ENCODE assay signal across 8 mouse cellular contexts in genomic region chr1:190927751-190928369, GRCm38 (mm10). TPM values are rescaled to one million over a fixed set of nuclear protein-coding genes. Genes with fewer than 3 reads are reported as not detected.
DNase-seq lines count a peak whose midpoint lies in the region; ATAC-seq and TF ChIP-seq lines count a peak whose summit lies in the region.

No protein-coding gene starts in this region.

- peaks cover 13% of the 10 kb centered on the region for H3K4me1 ChIP-seq in E14TG2a.4 (replicated peaks; ENCODE audit: low read depth, low read length)
- peaks cover 20% of the 10 kb centered on the region for H3K4me1 ChIP-seq in forebrain, embryonic 10.5 days
- H3K4me1 ChIP-seq in limb, embryonic 10.5 days = peaks cover 17% of the 10 kb centered on the region
- peaks cover 12% of the 10 kb centered on the region for H3K4me1 ChIP-seq in midbrain, embryonic 14.5 days (ENCODE audit: control insufficient read depth, insufficient read depth, low read length)

- peaks cover 2% of the 10 kb centered on the region; the same call in 1 of the 2 replicates for H3K36me3 ChIP-seq in E14TG2a.4 (ENCODE audit: insufficient read depth, low read length)
- H3K36me3 ChIP-seq in forebrain, embryonic 10.5 days (replicated peaks) = peaks cover 2% of the 10 kb centered on the region
- peaks cover 3% of the 10 kb centered on the region for H3K36me3 ChIP-seq in limb, embryonic 10.5 days
- peaks cover 3% of the 10 kb centered on the region; the same call in 1 of the 2 replicates for H3K36me3 ChIP-seq in midbrain, embryonic 14.5 days (ENCODE audit: control insufficient read depth, insufficient read depth, low read length)

- peak overlapping the region; percentile 99 for H3K27ac ChIP-seq in forebrain, embryonic 10.5 days
- H3K27ac ChIP-seq in limb, embryonic 10.5 days = peak overlapping the region; percentile 98
- H3K27ac ChIP-seq in midbrain, embryonic 14.5 days (replicated peaks; ENCODE audit: low read depth, low read length) = peak overlapping the region; percentile 99

- ATAC-seq in midbrain, embryonic 14.5 days (ENCODE audit: low FRiP score, low TSS enrichment) = peak; percentile 17; the same call in 1 of the 2 replicates

- H3K9me3 ChIP-seq in E14TG2a.4 (ENCODE audit: low read length) = no peaks in the 10 kb centered on the region
- H3K9me3 ChIP-seq in forebrain, embryonic 10.5 days = no peaks in the 10 kb centered on the region
- no peaks in the 10 kb centered on the region for H3K9me3 ChIP-seq in limb, embryonic 10.5 days (replicated peaks)
- H3K9me3 ChIP-seq in midbrain, embryonic 14.5 days (ENCODE audit: control insufficient read depth, low read length) = no peaks in the 10 kb centered on the region

- no peak for TF ChIP-seq CTCF in E14TG2a.4 (conservative IDR thresholded peaks at IDR 0.05; ENCODE audit: low read length)

- H3K9ac ChIP-seq in midbrain, embryonic 14.5 days (replicated peaks; ENCODE audit: low read length) = peak overlapping the region; percentile 87

- H3K27me3 ChIP-seq in E14TG2a.4 (ENCODE audit: insufficient read depth, low read length) = no peaks in the 10 kb centered on the region
- H3K27me3 ChIP-seq in forebrain, embryonic 10.5 days (ENCODE audit: poor library complexity, severe bottlenecking) = no peaks in the 10 kb centered on the region
- no peaks in the 10 kb centered on the region for H3K27me3 ChIP-seq in limb, embryonic 10.5 days (ENCODE audit: low read depth, poor library complexity, severe bottlenecking)
- H3K27me3 ChIP-seq in midbrain, embryonic 14.5 days (ENCODE audit: control insufficient read depth, insufficient read depth, low read length) = no peaks in the 10 kb centered on the region

- 31% methylated on average over 16 of the region's 16 CpGs for WGBS in forebrain, embryonic 10.5 days
- 29% methylated on average over 16 of the region's 16 CpGs for WGBS in limb, embryonic 10.5 days
- WGBS in midbrain, embryonic 14.5 days = 24% methylated on average over 16 of the region's 16 CpGs

- DNase-seq in cerebellum, adult 9-10 months = peak; percentile 51
- no peak for DNase-seq in cerebellum, postnatal 25 days
- DNase-seq in forebrain, embryonic 10.5 days (ENCODE audit: extremely low spot score, low spot score) = no peak
- no peak for DNase-seq in limb, embryonic 10.5 days (ENCODE audit: low spot score)
- DNase-seq in midbrain, embryonic 14.5 days = peak; percentile 31
- DNase-seq in gastrocnemius, postnatal 4 days (ENCODE audit: low spot score in 2 of 2) = no peak
- DNase-seq in gastrocnemius, postnatal 25 days = no peak

- H3K4me2 ChIP-seq in midbrain, embryonic 14.5 days (ENCODE audit: low read length) = peak overlapping the region; percentile 76

- H3K4me3 ChIP-seq in E14TG2a.4 (replicated peaks; ENCODE audit: low read length) = peak overlapping the region; percentile 87
- H3K4me3 ChIP-seq in forebrain, embryonic 10.5 days = peak overlapping the region; percentile 79
- H3K4me3 ChIP-seq in limb, embryonic 10.5 days = peak overlapping the region; percentile 78
- H3K4me3 ChIP-seq in midbrain, embryonic 14.5 days (replicated peaks; ENCODE audit: low read depth, low read length) = peak overlapping the region; percentile 62

RNA-seq across cellular contexts. Expression of gene Angel2, which starts 2.9 kb away (rescaled TPM):
- polyA plus RNA-seq in forebrain, embryonic 10.5 days (2016; fragmentation: Nextera tagmentation; extraction: Ambion mirVana) = 50.8 and 52.7 TPM in 2 replicates
- polyA plus RNA-seq in limb, embryonic 10.5 days (2016; fragmentation: Nextera tagmentation; extraction: Ambion mirVana) = 51.3 and 55.0 TPM in 2 replicates
- 49.3 and 60.1 TPM in 2 replicates for polyA plus RNA-seq in midbrain, embryonic 14.5 days (2014; fragmentation: Nextera tagmentation; extraction: Ambion mirVana)
- total RNA-seq in gastrocnemius, postnatal 4 days (2021) = 10 to 100 TPM; 30.0 to 41.6 TPM
- 10 to 100 TPM; 20.7 to 24.6 TPM for total RNA-seq in gastrocnemius, postnatal 25 days (2021)

RNA-seq across cellular contexts. Expression of gene Rps6kc1, which starts 16.3 kb away (rescaled TPM):
- polyA plus RNA-seq in forebrain, embryonic 10.5 days (2016; fragmentation: Nextera tagmentation; extraction: Ambion mirVana) = 14.7 and 17.3 TPM in 2 replicates
- polyA plus RNA-seq in limb, embryonic 10.5 days (2016; fragmentation: Nextera tagmentation; extraction: Ambion mirVana) = 13.0 and 16.3 TPM in 2 replicates
- polyA plus RNA-seq in midbrain, embryonic 14.5 days (2014; fragmentation: Nextera tagmentation; extraction: Ambion mirVana) = 29.8 and 31.0 TPM in 2 replicates
- total RNA-seq in gastrocnemius, postnatal 4 days (2021) = 10 to 100 TPM; 24.1 to 28.2 TPM
- total RNA-seq in gastrocnemius, postnatal 25 days (2021) = 10 to 100 TPM; 11.2 to 14.8 TPM

RNA-seq across cellular contexts. Expression of gene Vash2, which starts 51.2 kb away (rescaled TPM):
- 39.0 and 39.7 TPM in 2 replicates for polyA plus RNA-seq in forebrain, embryonic 10.5 days (2016; fragmentation: Nextera tagmentation; extraction: Ambion mirVana)
- polyA plus RNA-seq in limb, embryonic 10.5 days (2016; fragmentation: Nextera tagmentation; extraction: Ambion mirVana) = 56.3 and 64.0 TPM in 2 replicates
- polyA plus RNA-seq in midbrain, embryonic 14.5 days (2014; fragmentation: Nextera tagmentation; extraction: Ambion mirVana) = 82.8 and 102 TPM in 2 replicates
- 10 to 100 TPM; 41.2 to 43.6 TPM for total RNA-seq in gastrocnemius, postnatal 4 days (2021)
- 1 to 10 TPM in 1 of 2 experiments, under 1 TPM in 1; 0.59 to 1.7 TPM for total RNA-seq in gastrocnemius, postnatal 25 days (2021)

Comparison
In these comparisons a context has a peak if more than half of its experiments do, and no peak if none do; other contexts are left out.
1. DNase-seq: peak in cerebellum, adult 9-10 months (single experiment) and midbrain, embryonic 14.5 days (single experiment); none in cerebellum, postnatal 25 days (0 of 2), forebrain, embryonic 10.5 days (single experiment), limb, embryonic 10.5 days (single experiment), gastrocnemius, postnatal 4 days (0 of 2) and gastrocnemius, postnatal 25 days (single experiment).
2. Peak in every context shown above with its lines, with median percentiles within 50 percentile points of each other: H3K4me3 ChIP-seq and H3K27ac ChIP-seq.